Mouse (Mus musculus): Measurements from ENCODE around the gene Rapgef4. TPM values are rescaled to one million over a fixed set of nuclear protein-coding genes. Genes with fewer than 3 reads are reported as not detected.

Rapgef4 gene
- total RNA-seq, 1 experiment from 2014 or later, result 214 TPM

DNA sequence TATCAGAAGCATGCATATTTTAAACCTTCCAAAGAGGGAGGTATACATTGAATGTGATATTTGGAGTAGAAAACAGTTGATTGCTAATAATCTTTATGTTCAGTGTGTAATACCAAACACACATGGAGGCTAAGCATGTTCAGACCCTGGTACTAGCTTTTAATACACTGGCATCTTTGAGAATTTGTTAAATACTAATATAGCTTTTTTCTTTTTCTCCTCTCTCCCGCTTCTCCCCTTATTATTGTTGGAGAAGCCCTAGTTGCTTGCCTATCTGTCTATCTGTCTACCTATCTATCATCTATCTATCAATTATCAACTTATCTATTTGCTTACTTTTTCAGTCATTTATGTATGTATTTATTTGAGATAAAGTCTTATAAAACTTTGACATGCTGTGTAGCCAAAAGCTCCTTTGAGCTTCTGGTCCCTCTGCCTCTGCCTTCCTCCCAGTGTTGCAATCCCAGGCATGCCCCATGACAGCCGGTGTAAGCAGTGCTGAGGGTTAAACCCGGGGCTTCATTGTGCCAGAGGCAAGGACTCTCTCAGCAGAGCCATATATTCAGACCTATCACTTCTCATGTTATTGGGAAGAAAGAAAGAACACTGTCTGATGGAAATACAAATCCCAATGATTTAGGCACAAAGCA is 96.6 kb downstream of the Rapgef4 start:
- no peak for DNase-seq

- DNase-seq, result peak; percentile 53
Measured at GRCm38 (mm10) chr2:72078140-72078521, 97.1 kb downstream of the Rapgef4 start.

- DNase-seq, result no peak
Measured at GRCm38 (mm10) chr2:72079110-72079509, 98.1 kb downstream of the Rapgef4 start.

DNA sequence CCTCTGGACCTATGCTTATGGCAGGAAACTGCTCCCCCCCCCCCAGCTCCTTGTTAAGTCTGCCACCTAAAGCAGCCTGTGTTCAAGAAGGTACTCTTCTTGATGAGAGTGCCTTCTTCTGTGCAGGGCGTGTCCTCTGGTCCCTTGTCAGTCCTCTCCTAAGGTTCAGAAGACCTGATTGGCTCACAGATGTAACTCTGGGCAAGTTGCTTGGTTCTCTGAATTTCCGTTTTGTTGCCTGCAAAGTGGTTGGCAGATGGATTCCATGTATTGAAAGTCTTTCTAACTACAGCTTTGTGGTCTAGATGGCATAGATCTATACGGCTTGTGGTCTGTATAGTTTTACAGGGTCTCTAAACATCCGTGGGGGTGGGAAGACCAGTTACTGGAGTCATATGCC is 101.8 kb downstream of the Rapgef4 start:
- DNase-seq, result no peak

DNA sequence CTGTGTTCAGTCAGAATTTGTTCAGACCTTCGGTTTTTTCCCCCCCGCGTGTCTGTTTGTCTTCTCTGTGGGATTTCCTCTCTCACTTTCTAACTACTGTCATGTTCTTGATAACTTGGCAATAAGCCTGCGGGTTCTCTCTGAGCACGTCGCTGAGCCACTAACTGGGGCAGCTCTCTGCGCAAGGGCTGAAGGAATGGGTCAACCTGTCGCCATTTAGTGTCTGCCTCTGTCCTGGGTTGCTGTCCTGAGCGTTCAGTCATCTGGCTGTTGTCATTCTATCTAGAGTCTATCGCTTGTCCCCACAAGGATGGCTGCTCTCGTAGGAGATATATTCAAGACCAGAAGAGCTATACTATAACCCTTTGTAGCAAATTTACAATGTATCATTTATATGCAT is 107.8 kb downstream of the Rapgef4 start:
- no peak for DNase-seq

- DNase-seq, result peak; percentile 27
Measured at GRCm38 (mm10) chr2:72090061-72090460, 109.0 kb downstream of the Rapgef4 start.

GRCm38 (mm10) chr2:72092046-72092445 is 111.0 kb downstream of the Rapgef4 start:
- DNase-seq, result no peak

- DNase-seq, result no peak
Measured at GRCm38 (mm10) chr2:72093402-72094037, 112.5 kb downstream of the Rapgef4 start.

- peak; percentile 49 for DNase-seq
Measured at GRCm38 (mm10) chr2:72094038-72094437, 113.0 kb downstream of the Rapgef4 start.

DNA sequence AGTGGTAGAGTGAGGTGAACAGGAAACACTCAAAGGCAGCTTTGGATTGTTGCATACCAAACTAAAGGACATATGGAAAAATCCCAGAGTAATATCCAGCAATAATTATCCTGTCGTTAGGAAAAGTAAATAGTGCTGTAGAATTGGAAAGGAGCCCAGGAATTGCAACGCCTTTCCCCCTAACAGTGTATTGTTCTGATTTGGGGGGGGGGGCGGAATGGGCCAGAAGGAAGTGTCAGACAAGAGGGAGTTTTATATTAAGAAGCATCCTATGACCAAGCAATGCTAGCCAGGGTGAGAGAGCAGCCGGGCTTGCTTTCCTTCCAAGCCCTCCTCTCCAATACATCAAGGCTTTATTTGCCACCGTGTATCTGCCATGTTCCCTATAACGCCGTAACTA is 113.4 kb downstream of the Rapgef4 start:
- no peak for DNase-seq

DNA sequence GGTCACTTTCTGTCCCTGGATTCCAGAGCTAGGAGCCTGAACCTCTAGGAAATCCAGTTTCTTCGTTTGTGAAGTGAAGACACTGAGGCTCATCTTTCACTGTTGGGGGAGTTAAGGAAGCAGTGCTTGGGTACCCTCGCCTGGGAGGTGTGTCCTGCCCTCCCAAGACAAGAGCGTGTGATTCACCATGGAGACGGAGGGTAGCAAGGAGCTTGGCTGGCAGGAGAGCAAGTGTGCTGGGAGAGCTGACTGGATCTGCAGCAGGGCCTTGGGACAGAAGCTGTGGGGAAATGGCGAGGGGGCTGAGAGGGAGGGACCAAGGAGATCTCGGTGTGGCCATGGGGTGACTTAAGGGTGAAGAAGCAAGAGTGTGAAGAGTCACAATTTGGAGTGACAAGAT is 114.0 kb downstream of the Rapgef4 start:
- DNase-seq, result peak; percentile 50

- DNase-seq, result peak; percentile 90
Measured at GRCm38 (mm10) chr2:72096345-72096744, 115.3 kb downstream of the Rapgef4 start.

DNA sequence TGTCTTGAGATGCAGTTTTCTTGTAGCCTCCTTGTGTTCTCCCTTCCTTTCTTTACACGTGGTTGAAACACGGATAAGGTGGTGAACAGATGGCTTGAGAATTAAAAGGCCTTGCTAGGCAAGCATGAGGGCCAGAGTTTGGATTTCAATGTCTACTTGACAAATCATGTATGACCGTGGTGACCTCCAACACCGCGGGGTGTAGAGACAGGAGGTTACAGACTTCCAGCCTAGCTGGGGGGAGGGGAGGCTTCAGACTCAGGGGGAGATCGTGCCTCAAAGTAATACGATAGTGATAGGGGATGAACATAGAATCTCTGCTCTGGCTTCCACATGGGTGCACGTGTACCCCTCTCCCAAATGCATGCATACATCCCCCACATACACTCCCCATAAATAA is 117.3 kb downstream of the Rapgef4 start:
- DNase-seq, result no peak

DNA sequence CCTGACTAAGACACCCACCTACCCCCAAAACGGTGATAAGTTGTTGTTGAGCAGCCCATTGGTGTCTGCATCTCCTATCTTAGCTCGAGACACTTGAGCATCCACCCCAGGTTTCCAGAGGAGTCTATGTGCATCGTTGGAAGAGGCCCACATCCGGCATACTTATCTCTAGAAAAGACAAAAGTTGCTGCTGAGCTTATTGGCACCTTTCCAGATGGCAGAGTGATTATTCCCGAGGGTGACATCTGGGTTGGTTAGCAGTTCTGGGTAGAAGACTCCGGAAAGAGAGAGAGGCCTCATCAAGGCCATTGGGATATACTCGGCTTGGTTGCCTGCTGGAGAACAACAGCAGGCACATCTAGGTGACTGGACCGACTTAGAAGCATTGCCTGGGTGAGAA is 123.6 kb downstream of the Rapgef4 start:
- DNase-seq, result peak; percentile 51

GRCm38 (mm10) chr2:72107525-72108180 is 126.6 kb downstream of the Rapgef4 start:
- DNase-seq, result no peak

DNA sequence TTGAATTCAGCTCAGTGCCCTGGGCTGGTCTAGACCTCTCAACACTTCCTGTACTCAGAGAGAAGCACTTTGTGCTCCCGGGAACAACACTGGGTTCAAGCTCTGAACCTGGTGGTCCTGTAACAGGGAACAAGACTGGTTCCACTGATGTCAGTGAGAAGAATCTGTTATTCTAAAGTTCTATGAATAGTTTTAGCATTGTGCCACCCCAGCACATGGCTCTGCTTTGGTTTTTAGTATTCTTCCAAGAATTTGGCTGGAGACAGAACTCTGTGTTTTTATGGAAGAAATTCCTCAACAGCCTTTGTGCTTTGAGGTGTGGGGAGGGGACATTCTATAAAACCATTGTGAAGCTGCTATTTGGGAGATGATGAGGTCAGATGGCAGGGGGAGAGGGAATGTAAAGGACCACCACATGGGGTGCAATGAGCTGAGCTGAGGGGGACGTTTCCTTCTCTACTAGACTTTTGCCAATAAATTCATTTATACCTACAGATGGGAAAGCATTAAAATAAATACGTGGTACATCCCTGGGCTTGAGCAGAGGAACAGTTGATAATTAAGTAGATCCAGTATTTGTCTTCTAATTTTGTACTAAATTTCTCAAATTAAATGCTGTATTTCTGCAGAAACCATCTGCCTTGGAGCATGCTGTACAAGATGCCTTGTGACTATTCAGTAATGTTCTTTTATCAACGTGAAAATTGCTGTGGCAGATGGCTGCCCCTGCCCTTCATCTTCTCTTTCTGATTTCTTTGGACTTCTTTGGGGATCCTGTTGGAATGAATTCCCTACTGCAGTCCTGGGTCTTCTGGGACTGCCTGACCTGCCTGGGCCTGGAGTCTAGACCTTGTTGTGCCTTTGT is 127.6 kb downstream of the Rapgef4 start:
- no peak for DNase-seq

DNA sequence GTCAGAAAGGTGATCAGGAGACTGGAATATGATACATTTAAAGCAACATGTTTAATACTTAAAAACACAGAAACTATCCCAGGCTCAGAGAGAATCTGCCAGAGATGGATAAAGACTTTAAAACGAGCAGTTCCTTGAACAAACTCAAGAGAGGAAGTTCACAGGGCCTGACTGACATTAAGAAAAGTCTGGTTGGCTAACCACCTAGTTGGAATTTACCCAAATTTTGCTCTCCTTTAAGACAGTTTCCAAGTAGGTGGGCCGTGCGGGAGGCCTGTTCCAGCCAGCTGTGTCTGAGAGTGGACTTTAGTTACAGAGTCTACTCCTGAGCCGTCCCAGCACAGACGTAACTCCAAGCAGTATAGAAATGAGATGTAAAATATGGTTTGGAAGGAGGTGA is 129.4 kb downstream of the Rapgef4 start:
- no peak for DNase-seq

GRCm38 (mm10) chr2:72113716-72114115 is 132.7 kb downstream of the Rapgef4 start:
- peak; percentile 65 for DNase-seq

- DNase-seq, result no peak
Measured at GRCm38 (mm10) chr2:72114148-72114559, 133.1 kb downstream of the Rapgef4 start.

- no peak for DNase-seq
Measured at GRCm38 (mm10) chr2:72116103-72116502, 135.1 kb downstream of the Rapgef4 start.

DNA sequence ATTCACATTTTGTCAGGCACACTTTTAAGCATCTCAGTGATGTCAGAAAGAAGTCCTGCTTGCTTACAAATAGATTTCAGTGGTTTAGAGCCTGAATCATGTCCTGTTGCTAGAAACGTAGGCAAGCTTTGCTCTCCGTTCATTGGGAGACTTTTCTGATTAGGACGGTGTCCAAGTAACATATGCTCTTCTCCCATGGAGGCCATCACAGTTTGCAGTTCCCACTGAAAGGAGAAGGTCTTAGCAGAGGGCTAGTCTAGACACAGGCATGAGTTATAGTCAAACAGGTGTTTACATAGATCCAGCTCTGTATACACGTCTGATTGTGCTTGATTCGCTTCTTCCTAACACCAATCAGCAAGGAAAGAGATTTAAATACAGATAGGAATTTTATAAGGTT is 135.7 kb downstream of the Rapgef4 start:
- DNase-seq, result no peak

DNA sequence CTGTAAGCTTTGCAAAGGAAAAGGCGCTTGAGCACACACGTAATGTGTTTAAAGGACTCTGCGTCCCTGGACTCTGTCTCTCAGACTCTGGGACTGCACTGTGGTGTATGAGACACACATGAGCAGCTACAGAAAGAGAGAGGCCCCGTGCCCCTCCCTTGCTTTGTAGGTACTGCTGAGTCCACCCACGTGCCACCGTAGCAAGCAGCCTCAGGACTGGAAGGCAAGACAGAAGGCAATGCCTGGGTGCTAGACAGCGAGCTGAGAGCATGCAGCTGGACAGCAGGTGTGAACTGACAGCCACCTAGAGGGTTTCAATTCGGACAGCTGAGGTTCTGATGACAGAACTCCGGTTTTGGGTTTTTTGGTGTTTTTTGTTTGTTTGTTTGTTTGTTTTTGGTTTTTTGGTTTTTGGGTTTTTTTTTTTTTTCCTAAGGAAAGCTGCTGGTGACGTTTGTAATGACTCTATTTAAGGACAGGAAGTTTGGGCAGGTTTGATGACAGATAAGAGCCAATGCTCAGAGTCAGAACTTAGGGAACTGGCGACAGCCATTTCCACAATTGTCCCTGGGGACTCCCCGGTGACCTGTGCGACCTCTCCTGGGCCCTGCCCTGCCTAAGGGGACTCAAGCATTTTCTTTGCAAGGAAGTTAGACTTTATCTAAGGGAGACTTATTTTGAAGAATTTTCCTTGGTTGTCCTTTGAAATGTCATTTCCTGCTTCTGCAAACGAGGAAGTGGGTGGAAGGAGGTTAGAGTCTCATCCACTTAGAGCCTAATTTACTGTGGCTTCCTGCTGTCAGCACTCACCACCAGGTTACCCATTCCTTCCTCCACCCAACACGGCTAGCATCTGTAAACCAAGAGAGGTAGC is 136.3 kb downstream of the Rapgef4 start:
- DNase-seq, result peak; percentile 84

All from adrenal gland, postnatal 14 days (tissue).